Mouse (Mus musculus) cerebral cortex, adult 2 months (tissue): ENCODE data around the gene Atp5mpl.

Experiments used
- WGBS: fragments of 180-500 bp; shearing (Covaris S2); methylation state at CpG from one replicate; pipeline ENCODE4 v1.1.7; 2018; 5-methylcytosine and 5-hydroxymethylcytosine counted together

The Atp5mpl gene

GRCm38 (mm10) chr12:111912802-111913201 is 54.0 kb downstream of the Atp5mpl start:
- 74% methylated on average over 7 of the region's 7 CpGs for WGBS

GRCm38 (mm10) chr12:111911796-111912195 is 55.0 kb downstream of the Atp5mpl start:
- WGBS = 83% methylated on average over 2 of the region's 2 CpGs
